Mouse (Mus musculus): Measurements from ENCODE around the gene Slc10a1. TPM values are rescaled to one million over a fixed set of nuclear protein-coding genes. Genes with fewer than 3 reads are reported as not detected.

The Slc10a1 gene
- not detected for total RNA-seq (2021)

GRCm38 (mm10) chr12:80968605-80969004, at the start of gene Slc10a1:
TSS of gene Slc10a1 (minus strand) at chr12:80968705.
- intact Hi-C loops (cut with DNase I): no loop called here
- no peak for DNase-seq

GRCm38 (mm10) chr12:81017624-81018023, 49.1 kb upstream of the Slc10a1 start:
- intact Hi-C loops (cut with DNase I): no loop called here
- no peak for DNase-seq

- no peak for DNase-seq
- intact Hi-C loops (cut with DNase I): no loop called here
Measured at GRCm38 (mm10) chr12:81013496-81013895, 45.0 kb upstream of the Slc10a1 start.

GRCm38 (mm10) chr12:81011994-81012393, 43.5 kb upstream of the Slc10a1 start:
- no peak for DNase-seq
- intact Hi-C loops (cut with DNase I): no loop called here

GRCm38 (mm10) chr12:81009813-81010212, 41.3 kb upstream of the Slc10a1 start:
- no peak for DNase-seq
- intact Hi-C loops (cut with DNase I): no loop called here

- intact Hi-C loops (cut with DNase I): no loop called here
- DNase-seq: no peak
Measured at GRCm38 (mm10) chr12:81002841-81003635, 34.5 kb upstream of the Slc10a1 start.

GRCm38 (mm10) chr12:81000924-81001323, 32.4 kb upstream of the Slc10a1 start:
- no peak for DNase-seq
- intact Hi-C loops (cut with DNase I): no loop called here

GRCm38 (mm10) chr12:80998528-80999221, 30.2 kb upstream of the Slc10a1 start:
- DNase-seq: peak; percentile 27

GRCm38 (mm10) chr12:80997652-80998051, 29.1 kb upstream of the Slc10a1 start:
- DNase-seq: no peak

More at GRCm38 (mm10) chr12:80998528-80999221, 30.2 kb upstream of the Slc10a1 start:
- intact Hi-C loops (cut with DNase I): no loop called here

GRCm38 (mm10) chr12:80995326-80995725, 26.8 kb upstream of the Slc10a1 start:
- no peak for DNase-seq
- intact Hi-C loops (cut with DNase I): no loop called here

More at GRCm38 (mm10) chr12:80997652-80998051, 29.1 kb upstream of the Slc10a1 start:
- intact Hi-C loops (cut with DNase I): no loop called here

GRCm38 (mm10) chr12:80993773-80994172, 25.3 kb upstream of the Slc10a1 start:
- intact Hi-C loops (cut with DNase I): no loop called here
- DNase-seq: no peak

- DNase-seq: no peak
- intact Hi-C loops (cut with DNase I): no loop called here
Measured at GRCm38 (mm10) chr12:80992540-80993122, 24.1 kb upstream of the Slc10a1 start.

DNA sequence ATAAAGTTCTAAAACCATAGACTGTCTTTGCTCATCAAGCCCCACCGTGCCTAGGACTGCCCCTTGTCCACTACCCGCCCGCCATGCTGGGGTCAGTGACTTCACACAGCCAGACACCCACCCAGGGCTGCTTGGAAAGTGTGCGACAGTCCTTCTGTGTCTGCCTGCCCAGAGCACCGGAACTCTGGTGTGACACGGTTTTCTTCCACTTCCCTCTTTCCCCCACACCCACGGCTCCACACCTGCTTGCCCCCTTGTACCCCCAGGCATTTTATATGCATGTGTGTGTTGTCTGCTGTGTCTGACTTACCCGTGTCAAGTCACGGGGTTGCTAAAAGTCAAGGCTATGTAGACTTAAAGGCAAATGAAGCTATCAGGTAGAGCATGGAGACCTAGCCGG, 23.3 kb upstream of the Slc10a1 start:
- DNase-seq: no peak
- intact Hi-C loops (cut with DNase I): no loop called here

GRCm38 (mm10) chr12:80990901-80991445, 22.5 kb upstream of the Slc10a1 start:
- intact Hi-C loops (cut with DNase I): no loop called here
- DNase-seq: no peak

DNA sequence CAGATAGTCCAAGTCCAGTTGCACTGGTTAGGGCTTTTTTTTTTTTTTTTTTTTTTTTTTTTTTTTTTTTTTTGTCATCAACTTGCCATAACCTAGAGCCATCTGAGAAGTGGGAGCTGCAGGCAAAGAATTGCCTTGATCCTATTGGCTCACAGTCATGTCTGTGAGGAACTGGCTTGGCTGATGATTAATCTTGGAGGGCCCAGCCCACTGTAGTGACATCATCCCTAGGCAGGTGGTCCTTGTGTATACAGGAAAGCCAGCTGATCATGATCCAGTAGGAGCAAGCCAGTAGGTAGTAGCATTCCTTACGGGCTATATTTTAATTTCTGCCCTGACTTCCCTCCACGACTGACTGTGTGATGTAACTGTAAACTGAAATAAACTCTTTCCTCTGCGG, 19.8 kb upstream of the Slc10a1 start:
- DNase-seq: no peak
- intact Hi-C loops (cut with DNase I): loop anchor here (10.0 kb wide), 1 partner anchor 797 kb away; the partner anchor contains the start of gene Map3k9

DNA sequence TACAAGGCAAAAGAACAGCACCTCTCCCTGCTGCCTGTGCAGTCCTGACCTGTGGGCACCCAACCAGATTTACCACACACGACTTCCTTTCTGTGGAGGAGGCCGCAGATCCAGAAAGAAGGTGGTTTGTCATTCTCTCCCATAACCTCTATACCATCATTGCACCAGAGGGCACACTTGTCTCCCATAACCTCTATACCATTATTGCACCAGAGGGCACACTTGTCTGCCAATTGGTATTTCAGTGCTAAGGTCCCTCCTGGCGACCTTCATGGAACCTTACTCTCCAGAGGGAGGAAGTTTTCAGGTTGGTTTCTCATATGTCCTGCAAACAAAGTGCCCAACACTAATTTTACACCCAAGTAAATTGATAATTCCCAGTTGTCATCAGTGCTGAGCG, 18.1 kb upstream of the Slc10a1 start:
- DNase-seq: no peak
- intact Hi-C loops (cut with DNase I): loop anchor here (10.0 kb wide), 1 partner anchor 798 kb away; the partner anchor contains the start of gene Map3k9

GRCm38 (mm10) chr12:80983695-80984094, 15.2 kb upstream of the Slc10a1 start:
- DNase-seq: peak; percentile 55
- intact Hi-C loops (cut with DNase I): loop anchor here (2.0 to 10.0 kb wide), 3 partner anchors 199 to 801 kb away; partner anchors contain the start of gene Map3k9

GRCm38 (mm10) chr12:80982326-80982725, 13.8 kb upstream of the Slc10a1 start:
- intact Hi-C loops (cut with DNase I): loop anchor here (5.0 to 10.0 kb wide), 2 partner anchors 200 to 802 kb away; partner anchors contain the start of gene Map3k9
- peak; percentile 72 for DNase-seq

DNA sequence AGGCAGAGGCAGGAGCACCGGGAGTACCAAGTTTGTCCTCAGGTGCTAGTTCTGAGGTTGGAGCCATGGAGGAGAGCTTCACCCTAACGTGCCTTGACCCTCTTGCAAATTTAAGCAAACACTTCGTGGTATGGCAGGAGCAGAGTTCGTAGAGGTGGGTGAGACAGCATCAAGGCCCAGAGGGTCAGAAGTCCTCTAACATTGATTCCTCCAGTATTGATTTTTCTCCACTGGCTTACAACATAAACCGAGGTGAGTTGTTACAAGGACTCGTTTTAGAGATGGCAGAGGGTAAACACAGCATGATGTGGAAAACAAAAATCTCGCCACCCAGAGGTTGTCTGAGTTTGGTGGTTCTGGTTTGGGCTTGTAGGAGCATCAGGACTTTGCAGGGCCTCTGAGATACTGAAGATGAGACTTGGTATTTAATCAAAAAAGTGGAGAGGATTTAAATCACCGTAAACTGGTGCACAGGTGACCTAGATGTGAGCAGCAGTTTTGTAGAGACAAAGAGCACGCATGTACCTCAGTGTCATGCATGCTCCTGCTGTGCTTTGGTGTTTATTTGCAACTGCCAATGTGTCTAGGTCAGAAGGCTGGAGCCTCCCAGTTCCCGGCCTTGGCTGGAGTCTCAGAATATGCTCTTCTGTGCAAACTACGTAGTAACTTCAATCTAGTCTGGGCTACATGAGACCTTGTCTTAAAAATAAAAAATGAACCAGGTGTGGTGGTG, 7.6 kb upstream of the Slc10a1 start:
- DNase-seq: no peak
- intact Hi-C loops (cut with DNase I): no loop called here

GRCm38 (mm10) chr12:80971756-80972155, 3.3 kb upstream of the Slc10a1 start:
- no peak for DNase-seq
- intact Hi-C loops (cut with DNase I): no loop called here

Data from left cerebral cortex, postnatal 4 days (tissue).